Mouse (Mus musculus) lung, postnatal 36 days (tissue): ENCODE results near the gene Ccr4.
"Not testable (repeated sequence)": the region's sequence is repeated elsewhere in the genome, so short reads cannot be mapped to it uniquely, and the experiment has no call there.

Experiments used
- DNase-seq: peaks from one replicate; pipeline ENCODE4 v3.0.0; 2022; ENCODE audit warnings: mixed read lengths

The Ccr4 gene

DNA sequence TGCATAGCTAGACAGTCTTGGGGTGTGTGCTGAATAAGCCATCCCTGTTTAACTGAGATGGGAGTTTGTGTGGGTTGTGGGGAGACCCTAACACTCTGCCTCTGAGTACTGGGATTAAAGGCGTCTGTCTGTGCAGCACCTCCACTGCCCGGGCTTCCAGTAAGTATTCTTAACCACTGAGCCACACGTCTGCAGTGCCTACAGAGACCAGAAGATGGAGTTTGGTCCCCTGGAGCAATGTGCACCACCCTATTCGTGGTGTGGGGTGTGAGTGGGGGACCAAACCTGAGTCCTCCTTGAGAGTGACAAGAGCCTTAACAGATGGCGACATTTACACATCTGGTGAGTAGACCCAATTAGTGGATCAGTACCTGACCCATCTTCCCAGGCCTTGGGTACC is 17.3 kb upstream of the Ccr4 start:
- no peak for DNase-seq

DNA sequence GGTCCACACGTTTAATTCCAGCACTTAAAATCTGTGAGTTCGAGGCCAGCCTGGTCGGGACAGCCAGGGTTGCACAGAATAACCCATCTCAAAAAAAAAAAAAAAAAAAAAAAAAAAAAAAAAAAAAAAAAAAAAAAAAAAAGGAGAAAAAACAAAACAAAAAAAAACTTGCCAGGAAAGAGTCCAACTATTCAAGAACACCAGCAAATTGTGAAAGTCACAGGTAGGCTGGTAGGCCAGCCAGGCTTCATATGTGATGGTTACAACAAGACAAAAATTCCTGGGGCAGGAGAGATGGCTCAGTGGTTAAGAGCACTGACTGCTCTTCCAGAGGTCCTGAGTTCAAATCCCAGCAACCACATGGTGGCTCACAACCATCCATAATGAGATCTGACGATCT is 15.8 kb upstream of the Ccr4 start:
- DNase-seq = not testable (repeated sequence)

DNA sequence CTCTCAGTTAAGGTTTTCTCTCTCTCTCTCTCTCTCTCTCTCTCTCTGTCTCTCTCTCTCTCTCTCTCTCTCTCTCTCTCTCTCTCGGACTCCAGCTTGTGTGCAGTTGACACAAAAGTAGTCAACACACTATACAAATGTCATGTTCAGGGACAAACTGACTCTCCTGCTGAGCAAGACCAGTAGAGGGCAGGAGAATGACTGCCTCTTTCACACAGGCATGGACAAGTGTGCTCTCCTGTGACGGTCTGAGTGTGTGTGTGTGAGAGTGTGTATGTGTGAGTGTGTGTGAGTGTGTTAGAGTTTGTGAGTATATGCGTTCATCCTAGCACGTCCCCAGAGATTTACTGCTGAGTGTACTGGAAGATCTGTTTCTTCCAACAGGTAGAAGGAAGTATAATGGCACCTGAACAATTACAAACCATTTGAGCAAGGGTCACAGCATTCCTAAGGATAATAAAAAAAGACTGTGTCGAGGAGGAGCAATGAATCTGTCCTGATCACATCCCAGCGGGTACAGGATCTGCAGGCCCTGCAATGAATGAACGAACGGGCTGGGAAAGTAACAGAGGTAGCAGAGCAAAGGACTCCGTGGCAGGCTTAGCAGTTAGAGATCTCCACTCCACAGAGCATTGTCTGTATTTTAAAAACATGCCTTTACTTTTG is 14.2 kb upstream of the Ccr4 start:
- no peak for DNase-seq

DNA sequence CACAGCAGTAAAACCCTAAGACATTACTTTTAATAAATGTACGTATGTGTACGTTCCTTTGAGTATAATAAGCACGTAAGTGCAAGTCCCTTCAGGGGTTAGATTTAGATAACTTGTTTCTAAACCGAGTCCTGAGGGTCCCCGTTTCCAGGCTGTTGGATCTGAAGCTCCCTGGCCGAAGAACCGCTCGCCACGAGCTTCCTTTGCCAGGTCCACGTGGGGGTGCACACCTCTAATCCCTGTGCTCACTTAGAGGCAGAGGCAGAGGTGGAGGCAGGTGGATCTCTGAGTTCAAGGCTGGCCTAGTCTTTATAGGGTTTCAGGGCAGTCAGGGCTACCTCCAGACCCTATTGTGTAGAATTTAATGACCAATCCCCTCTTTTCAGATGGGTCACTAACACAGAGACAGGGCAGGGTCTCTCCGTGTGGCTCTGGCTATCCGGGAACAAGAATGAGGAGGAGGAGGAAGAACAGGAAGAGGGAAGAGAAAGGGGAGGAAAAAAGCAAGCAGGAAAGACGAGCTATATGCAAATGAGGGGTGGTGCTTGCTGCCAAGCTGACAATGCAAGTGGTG is 13.3 kb upstream of the Ccr4 start:
- DNase-seq = no peak

DNA sequence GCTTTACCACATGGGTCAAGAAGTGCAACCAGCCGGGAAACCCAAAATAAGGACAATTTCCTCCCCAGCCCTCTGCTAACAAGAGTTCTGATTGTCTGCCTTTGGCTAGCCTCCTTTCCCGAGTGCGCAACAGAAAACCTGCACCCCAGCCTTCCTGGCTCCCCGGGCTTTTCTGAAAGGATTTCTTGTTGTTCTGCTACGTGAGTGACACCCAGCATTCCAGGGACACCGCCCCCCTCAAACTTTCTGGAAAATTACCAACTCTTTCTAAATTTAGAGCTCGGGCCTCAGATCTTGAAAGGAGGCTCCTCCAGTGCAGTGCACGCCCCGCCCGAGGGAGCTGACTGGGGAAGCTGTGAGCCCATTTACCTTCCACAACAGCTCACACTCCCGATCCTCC is 10.6 kb upstream of the Ccr4 start, which contains the start of gene C130032M10Rik:
Gene C130032M10Rik (plus strand): TSS at position 334 of the 400 bp plus-strand sequence.
- peak; percentile 19 for DNase-seq

DNA sequence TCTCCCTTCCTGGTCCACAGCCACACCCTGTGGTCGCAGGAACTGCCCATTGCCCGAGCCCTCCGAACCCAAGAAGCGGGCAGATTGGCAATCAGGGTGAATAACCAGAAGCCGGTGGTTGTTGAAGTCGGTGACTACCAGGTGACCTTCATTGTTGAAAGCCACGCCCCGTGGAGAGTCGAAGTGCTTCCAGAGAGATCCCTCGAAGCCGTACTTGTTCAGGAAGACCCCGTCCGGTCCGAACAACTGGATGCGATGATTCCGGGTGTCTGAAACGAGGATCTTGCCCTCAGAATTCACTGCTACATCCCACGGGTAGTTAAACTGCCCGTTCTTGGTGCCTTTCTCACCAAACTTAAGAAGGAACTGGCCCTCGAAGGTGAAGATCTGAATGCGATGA is 8.1 kb upstream of the Ccr4 start:
- DNase-seq = no peak

DNA sequence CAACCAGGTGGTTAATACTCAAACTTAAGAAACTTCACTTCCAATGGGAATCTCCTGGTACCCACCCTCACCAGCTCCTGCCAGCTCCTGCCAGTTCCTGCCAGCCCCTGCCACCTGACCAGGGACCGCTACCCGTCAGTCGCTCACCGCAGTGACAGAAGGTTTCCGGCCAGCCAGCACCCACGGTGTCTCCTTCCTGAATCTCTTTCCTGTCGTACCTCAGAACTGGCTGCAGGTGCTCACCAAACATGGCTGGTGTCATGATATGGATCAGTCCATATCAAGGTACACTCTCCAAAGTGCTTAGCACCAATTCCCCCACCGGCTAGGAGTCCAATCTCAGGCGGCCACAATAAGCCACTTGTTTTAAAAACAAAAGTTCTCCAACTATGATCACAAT is 5.1 kb upstream of the Ccr4 start:
- DNase-seq = no peak

DNA sequence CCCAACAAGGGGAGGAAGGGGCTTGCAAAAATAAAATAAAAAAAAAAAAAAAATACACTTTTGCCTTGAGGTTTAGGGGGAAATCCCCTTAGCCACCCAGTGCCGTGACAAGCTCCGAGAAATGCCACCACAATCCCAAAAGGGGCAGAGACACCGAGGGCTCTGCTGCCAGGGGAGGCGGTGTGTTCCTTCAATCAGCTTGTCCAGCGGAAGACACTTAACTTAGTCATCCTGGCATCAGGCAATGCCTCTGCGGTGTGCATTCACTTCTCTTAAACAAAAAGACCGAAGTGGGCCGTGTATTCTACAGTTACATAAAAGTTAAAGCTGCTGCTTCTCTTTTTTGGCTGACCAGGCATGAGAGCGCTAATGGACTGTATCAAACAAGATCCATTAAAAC is 2.7 kb upstream of the Ccr4 start:
- no peak for DNase-seq

DNA sequence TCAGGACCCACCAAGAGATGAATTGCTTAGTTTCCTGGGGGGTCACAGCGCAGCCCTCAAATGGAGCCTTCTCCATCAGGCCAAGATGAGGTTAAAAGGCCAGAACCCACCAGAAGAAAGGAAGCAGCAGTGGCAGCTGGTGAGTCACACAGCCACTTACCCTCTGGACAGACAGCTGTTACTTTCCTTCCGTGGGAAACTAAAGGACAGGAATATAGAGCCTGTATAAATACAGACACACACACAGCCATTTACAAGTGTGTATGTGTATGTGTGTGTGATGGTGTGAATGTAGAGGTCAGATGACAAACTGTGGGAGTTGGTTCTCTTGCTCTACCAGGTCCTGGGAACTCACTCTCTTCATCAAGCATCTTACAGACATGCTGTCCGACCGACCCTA is 1.8 kb upstream of the Ccr4 start:
- DNase-seq = no peak

DNA sequence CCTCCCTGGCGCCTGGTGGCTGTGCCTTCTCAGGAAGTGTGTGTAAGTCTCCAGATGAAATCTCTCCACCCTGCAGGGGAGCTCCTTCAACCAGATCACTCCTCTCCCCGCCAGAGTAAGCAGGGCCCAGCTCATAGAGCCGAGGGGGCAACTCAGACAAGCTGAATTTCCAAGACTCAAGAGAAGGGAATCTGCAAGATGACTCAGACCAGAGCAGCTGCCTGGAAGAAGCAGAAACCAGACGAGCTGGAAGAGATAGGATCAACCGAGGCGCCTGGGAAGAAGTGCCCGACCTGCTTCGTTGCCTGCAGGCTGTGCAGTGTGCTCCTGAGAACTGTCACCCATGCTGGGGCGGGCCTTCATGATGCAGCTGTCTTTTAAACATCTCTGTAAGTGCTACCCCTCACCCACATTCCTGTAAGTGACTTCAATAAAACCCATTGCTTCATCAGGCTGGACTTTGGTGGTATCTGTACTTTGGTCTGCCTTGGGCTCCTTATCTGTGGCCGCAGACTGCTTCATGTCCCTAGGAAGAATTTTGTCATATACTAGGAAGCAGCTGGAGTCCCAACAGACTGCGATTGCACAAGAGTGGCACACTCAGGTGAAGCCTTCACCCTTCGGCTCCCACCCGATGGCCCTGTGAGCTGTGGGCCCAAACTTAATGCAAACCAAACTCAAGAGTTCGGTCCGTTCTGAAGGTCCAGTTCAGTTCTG is 1.8 kb downstream of the Ccr4 start:
- DNase-seq = no peak

DNA sequence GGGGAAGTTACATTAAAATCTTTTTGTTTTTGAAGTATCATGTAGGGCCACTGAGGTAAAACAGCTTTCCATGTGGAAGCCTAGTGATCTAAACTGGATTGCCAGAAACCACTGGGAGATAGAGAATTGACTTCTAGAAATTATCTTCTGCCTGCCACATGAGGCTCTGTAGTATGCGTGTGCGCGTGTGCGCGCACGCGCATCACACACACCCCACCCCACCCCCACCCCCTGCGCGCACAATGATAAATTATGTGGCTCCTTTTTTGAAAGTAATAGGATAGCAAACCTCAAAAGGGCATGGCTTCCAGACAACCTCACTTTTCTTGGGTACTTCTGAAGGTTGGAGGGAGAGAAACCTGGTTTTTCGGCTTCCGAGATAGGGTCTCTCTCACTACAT is 2.8 kb downstream of the Ccr4 start:
- DNase-seq = no peak

DNA sequence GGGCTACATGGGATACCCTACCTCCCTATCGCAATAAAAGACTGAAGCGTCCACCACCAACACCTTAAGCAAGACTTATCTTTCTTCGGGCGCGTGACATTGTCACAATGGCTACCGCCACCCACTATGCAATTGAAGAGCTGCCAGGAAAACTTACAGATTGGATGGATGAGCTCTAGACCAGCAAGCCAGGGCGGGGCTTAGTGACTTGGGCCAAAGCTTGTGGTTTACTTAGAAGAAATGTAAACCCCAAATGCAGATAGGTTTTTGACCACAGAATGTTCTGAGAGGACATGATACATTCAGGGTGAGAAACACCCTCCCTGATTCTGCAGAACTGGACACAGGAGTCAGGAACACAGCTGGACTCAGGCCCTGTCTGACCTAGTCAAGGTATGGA is 3.6 kb downstream of the Ccr4 start:
- no peak for DNase-seq

DNA sequence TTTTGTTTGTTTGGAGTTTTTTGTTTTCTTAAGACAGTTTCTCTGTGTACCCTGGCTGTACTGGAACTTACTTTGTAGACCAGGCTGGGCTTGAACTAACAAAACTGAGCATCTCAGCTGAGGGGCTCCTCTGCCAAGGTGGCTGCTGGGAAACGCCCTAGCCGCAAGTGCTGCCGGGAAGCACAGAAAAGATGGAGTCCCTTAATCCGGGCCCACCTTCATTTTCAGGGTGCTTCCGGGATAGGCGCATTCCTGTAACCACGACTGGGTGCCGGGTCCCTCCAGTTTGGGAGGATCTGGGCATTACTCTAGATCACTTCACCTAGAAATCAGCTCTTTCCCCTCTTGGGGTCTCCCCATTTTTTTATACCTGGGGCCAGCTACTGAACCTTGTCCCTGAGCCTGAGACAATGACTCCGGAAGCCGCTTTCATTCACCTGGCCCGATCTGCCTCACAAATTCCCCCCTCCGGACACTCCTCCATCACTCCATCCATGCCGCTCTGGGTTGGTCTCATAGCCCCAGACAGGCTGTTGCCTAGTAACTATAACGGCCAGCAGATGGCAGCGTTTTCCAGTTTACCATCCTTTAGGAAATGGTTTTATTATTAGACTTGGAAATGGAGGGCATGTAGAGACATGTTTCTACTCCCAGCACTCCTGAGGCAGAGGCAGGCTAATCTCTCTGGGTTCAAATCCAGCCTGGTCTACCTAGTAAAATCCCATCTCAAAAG is 4.8 kb downstream of the Ccr4 start:
- DNase-seq = peak; percentile 83

DNA sequence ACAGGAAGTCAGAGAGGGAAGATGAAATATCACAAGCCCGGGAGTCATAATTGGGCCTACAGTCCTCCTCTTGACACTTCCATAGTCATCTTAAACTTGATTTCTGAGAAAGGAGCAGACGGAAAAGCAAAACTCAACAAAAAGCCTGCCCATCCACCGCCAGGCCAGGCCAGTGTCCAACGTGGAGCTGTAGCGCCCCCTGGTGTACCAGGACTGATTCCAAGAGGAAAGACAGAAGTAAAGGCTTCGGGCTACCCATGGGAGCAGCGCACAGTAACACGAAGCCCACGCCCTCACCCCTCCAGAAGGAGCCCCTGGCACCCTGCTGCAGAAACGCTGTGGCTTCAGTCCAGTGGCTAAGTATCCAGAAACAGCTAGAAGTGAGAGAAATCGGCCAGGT is 6.5 kb downstream of the Ccr4 start:
- peak; percentile 90 for DNase-seq

DNA sequence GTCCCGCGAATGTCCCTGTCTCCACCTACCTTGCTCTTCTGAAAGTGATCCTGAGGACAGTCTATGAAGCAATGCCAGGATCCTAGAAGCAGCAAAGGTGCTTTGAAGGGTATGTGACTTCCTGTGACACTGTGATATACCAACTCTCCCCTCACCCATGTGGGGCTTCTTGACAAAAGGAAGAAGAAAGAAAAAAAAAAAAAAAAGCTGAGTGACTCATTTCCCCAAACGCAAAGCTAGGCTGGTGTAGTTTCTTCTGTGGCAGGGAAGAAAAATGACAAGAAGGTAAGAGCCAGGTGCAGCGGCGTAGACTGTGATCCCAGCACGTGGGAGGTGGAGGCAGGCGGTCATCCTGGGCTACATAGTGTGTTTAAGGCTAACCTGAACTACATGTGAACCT is 8.2 kb downstream of the Ccr4 start:
- DNase-seq = no peak

DNA sequence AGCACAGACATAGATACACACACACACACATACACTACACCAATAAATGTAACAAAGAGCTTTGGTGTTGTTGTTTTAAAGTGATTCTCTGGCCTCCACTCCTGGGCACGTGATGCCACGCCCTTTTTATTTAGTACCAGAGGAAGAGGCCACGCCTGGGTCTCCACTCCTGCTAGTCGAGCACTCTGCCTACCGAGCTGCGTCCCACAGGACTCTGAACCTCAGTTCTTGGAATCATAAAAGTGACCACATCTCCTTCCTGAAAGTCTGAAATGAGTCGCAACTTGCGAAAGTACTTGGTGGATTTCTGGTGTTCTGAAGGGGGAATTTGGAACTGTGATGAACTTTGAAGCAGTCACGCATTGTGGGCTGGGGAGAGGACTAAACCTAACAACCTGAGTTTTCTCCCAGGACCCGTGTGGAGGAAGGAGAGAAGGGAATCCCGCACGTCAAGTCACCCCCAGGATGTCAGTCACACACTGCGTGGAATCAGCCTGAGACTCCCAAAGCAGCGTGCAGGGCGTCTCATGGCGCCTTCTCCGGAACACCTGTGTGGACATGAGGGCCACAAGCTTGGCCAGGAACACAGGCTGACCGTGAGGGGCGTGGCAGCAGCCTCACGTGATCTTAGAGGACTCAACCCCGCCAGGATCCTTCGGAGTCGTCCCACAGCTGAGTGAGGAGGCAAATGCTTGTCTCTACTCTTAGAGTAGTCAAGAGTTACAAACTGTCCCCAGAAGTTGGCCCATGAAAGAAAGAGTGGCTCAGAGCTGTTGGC is 17.0 kb downstream of the Ccr4 start:
- no peak for DNase-seq

DNA sequence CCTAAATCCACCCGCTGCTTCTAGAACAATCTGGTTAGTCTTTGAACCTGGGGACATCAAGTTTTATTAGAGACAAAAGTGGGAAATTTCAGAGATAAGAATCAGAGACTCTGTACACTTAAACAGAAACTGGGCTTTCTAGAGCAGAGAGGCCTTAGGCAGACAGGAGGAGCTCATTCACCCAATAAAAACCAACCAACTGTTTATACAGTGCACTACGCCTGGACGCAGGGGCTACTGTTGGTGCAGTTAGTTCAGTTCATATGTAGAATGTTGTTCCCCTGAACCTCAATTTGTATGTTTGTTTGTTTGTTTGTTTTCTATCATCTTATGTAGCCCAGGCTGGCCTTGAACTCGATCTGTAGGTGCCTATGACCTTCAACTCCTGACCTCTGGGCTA is 17.9 kb downstream of the Ccr4 start:
- no peak for DNase-seq

DNA sequence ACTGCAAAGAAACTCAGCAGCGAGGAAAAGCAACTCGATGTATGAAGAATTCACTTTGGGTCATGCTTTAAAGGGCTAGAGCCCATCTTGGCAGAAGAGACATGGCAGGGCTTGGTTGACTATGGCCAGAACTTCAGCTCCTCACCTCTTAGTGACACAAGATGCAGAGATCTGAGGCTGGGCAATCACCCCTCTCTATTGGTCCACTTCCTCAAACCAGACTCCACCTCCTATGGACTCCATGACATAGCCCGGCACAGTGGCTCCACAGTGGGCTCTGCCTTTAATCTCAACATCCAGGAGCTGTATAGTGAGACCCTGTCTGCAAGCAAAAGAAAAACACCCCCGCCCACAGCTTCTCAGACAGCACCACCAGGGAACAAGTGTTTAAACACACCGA is 19.9 kb downstream of the Ccr4 start:
- DNase-seq = no peak

DNA sequence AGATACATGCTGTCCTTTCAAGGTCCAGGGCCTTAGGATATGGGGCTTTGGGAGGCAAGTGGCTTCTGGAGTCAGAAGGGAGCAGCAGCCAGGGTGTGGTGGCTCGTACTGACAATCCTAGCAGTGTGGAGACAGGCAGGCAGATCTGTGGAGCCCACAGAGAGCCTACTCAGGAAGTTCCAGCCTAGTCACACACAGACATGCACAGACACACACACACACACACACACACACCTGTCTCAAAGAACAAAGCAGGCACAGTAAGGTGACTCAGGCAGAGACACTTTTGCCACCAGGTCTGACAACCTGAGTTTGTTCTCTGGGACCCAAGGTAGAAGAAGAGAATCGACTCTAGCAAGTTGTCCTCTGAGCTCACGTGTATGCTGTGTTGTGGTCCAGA is 23.8 kb downstream of the Ccr4 start:
- no peak for DNase-seq

DNA sequence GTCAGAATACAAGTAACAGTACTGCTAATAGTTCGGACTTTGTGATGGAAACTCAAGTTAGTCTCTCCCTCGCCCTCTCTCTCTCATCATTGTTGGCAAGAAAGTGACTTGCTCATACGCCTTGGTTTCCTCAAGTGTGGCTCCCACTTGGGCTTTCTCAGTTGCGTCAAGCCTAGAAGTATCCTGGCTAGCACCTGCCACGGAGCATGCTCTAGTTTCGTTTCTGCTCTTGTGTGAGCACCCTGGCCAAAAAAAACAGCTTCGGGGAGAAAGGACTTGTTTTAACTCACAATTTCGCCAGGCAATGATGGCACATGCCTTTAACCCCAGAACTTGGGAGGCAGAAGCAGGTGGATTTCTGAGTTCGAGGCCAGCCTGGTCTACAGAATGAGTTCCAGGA is 27.7 kb downstream of the Ccr4 start:
- DNase-seq = no peak

DNA sequence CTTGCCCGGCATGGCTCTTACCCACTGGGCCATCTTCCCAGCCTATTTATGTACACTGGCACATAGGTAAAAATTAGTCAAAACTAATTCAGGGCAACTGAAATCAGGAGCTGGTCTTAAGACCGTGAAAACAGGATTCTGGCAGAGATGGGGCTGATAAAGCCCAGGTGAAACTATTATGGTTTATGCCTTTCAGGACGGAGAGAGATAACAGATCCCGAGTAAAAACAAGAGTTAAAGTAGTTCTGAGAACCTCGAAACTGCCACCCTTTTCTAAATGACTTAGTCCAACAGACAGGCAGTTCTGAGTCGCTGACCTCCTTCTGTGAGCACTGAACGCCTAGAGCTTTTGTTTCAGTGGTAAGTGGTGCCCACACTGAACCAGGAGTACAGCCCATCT is 32.8 kb downstream of the Ccr4 start:
- no peak for DNase-seq

DNA sequence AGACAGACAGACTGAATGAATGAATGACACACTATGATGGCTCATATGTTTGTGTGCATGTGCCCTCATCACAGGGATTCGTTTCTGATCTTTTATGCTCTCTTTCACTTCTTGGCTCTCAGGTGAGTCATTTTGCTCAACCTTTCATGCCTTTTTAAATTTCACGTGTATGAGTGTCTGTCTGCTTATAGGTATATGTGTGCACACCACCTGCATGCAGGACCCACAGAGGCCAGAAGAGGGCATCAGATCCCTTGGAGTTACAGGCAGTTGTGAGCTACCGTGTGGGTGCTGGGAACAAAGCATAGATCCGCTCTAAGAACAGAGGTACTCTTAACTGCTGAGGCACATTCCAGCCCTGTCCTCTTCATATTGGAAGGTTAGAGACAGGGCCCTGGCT is 36.0 kb downstream of the Ccr4 start:
- no peak for DNase-seq

DNA sequence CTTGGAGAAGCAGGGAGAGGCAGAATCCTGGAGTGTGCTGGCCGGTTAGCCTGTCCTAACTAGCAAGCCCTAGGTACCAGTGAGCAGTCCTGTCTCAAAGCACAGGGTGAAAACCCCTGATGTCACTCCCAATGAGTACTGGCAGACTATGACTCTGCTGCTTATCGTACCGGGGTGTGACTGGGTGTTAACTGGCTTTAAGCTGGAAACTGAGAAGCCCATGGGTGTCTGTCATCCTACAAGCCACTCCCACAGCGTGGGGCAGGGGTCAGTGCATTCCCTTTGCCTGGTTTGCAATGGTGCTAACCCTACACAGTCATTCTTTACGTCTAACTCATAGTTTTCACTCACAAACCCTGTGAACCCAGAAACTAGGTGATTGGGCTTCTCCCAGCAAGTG is 36.5 kb downstream of the Ccr4 start:
- DNase-seq = no peak
